Mouse (Mus musculus) kidney, postnatal 0 days (tissue): ENCODE measurements around the gene Zfp398. TPM values are rescaled to one million over a fixed set of nuclear protein-coding genes. Genes with fewer than 3 reads are reported as not detected.

Experiments used
- ATAC-seq: fragments of 200-750 bp; cut with Nextera tagmentation; replicated peaks from 2 replicates; pipeline ENCODE4 v1.8.0; 2017; ENCODE audit warnings: low read depth, moderate number of reproducible peaks, moderate TSS enrichment, moderate library complexity; ENCODE audit not compliant: low FRiP score
- DNase-seq: peaks from one replicate; pipeline ENCODE4 v3.0.0-alpha.2; 2016; ENCODE audit warnings: low spot score
- H3K27ac ChIP-seq: fragments of 300-500 bp; sonication (generic); 2 replicates; pipeline ENCODE4 v1.5.1; 2014; ENCODE audit warnings: mild to moderate bottlenecking
- H3K27me3 ChIP-seq: fragments of 300-500 bp; sonication (generic); 2 replicates; pipeline ENCODE4 v1.6.1; 2014; ENCODE audit warnings: low read length, mixed read lengths; ENCODE audit not compliant: insufficient read depth
- H3K36me3 ChIP-seq: fragments of 300-500 bp; sonication (generic); 2 replicates; pipeline ENCODE4 v1.6.1; 2014; ENCODE audit warnings: low read length, mixed read lengths; ENCODE audit not compliant: insufficient read depth
- H3K4me1 ChIP-seq: fragments of 300-500 bp; sonication (generic); replicated peaks from 2 replicates; pipeline ENCODE4 v1.6.1; 2014; ENCODE audit warnings: antibody characterized with exemption, low read length, mixed read lengths; ENCODE audit not compliant: insufficient read depth
- H3K4me2 ChIP-seq: fragments of 300-500 bp; sonication (generic); 2 replicates; pipeline ENCODE4 v1.6.1; 2014; ENCODE audit warnings: mild to moderate bottlenecking, low read length, moderate library complexity, mixed read lengths
- H3K4me3 ChIP-seq: fragments of 300-500 bp; sonication (generic); replicated peaks from 2 replicates; pipeline ENCODE4 v1.5.1; 2014; ENCODE audit warnings: low read depth, low read length
- H3K9ac ChIP-seq: fragments of 300-500 bp; sonication (generic); 2 replicates; pipeline ENCODE4 v1.6.1; 2014; ENCODE audit warnings: low read depth, low read length
- H3K9me3 ChIP-seq: fragments of 300-500 bp; sonication (generic); replicated peaks from 2 replicates; pipeline ENCODE4 v1.6.1; 2016; ENCODE audit warnings: low read length, inconsistent platforms, mixed read lengths
- CTCF ChIP-seq: IDR thresholded peaks from 2 replicates; pipeline ENCODE4 v1.5.1; 2016; ENCODE audit warnings: antibody characterized with exemption, low read depth, mild to moderate bottlenecking, moderate library complexity
- WGBS: fragments of 180-500 bp; shearing (Covaris S2); extraction: QIAGEN DNeasy Blood & Tissue Kit; methylation state at CpG from one replicate; pipeline ENCODE4 v1.1.7; 2014; 5-methylcytosine and 5-hydroxymethylcytosine counted together
- polyA plus RNA-seq: library from polyadenylated mRNA; unstranded; fragments of >200 nt; fragmentation: Nextera tagmentation; extraction: Ambion mirVana; gene quantifications from 2 replicates; pipeline ENCODE4 v1.2.1, GENCODE M21; 2015

Gene Zfp398
- polyA plus RNA-seq, 1 experiment from 2014 or later = 6.7 TPM

GRCm38 (mm10) chr6:47878593-47878992 lies 43.1 kb downstream of the Zfp398 start:
- peak overlapping the region; percentile 95 for H3K9ac ChIP-seq
- H3K4me1 ChIP-seq = peaks cover 12% of the 10 kb centered on the region; the same call in 1 of the 2 replicates
- H3K36me3 ChIP-seq = peaks cover 23% of the 10 kb centered on the region
- no peak for ATAC-seq
- H3K4me3 ChIP-seq = peak overlapping the region; percentile 92
- H3K27me3 ChIP-seq = no peaks in the 10 kb centered on the region
- H3K9me3 ChIP-seq = no peaks in the 10 kb centered on the region
- DNase-seq = no peak
- 40% methylated on average over 3 of the region's 3 CpGs for WGBS
- H3K4me2 ChIP-seq = peak overlapping the region; percentile 69
- peak overlapping the region; percentile 98; the same call in 1 of the 2 replicates for H3K27ac ChIP-seq
- no peak for TF ChIP-seq CTCF

GRCm38 (mm10) chr6:47879049-47879716 lies 43.7 kb downstream of the Zfp398 start:
- Histone ChIP-seq H3K9me3 (no peaks in the 10 kb centered on the region), H3K27ac (no peak overlapping the region), H3K9ac (peak overlapping the region; percentile 95), H3K27me3 (no peaks in the 10 kb centered on the region), H3K4me3 (no peak overlapping the region), H3K4me1 (peaks cover 12% of the 10 kb centered on the region; the same call in 1 of the 2 replicates), H3K36me3 (peaks cover 29% of the 10 kb centered on the region), H3K4me2 (peak overlapping the region; percentile 69)
- DNase-seq (no peak), ATAC-seq (no peak)
- no peak for TF ChIP-seq CTCF
- 58% methylated on average over 4 of the region's 4 CpGs for WGBS

- Histone ChIP-seq H3K9ac (0 out of 2 replicates have a peak overlapping the region, but pooled peaks have one; percentile 18), H3K27me3 (no peaks in the 10 kb centered on the region), H3K27ac (no peak overlapping the region), H3K4me1 (peaks cover 12% of the 10 kb centered on the region; the same call in 1 of the 2 replicates), H3K36me3 (peaks cover 36% of the 10 kb centered on the region), H3K4me2 (no peak overlapping the region), H3K9me3 (no peaks in the 10 kb centered on the region), H3K4me3 (no peak overlapping the region)
- WGBS = 90% methylated on average over 10 of the region's 10 CpGs
- no peak for TF ChIP-seq CTCF
- DNase-seq (no peak), ATAC-seq (no peak)
These were observed 44.7 kb downstream of the Zfp398 start for GRCm38 (mm10) chr6:47880166-47880565.

- WGBS = 85% methylated on average over 8 of the region's 8 CpGs
- Histone ChIP-seq H3K4me2 (no peak overlapping the region), H3K27me3 (no peaks in the 10 kb centered on the region), H3K9ac (no peak overlapping the region), H3K4me1 (no peaks in the 10 kb centered on the region), H3K4me3 (no peak overlapping the region), H3K36me3 (peaks cover 44% of the 10 kb centered on the region), H3K9me3 (no peaks in the 10 kb centered on the region), H3K27ac (no peak overlapping the region)
- no peak for TF ChIP-seq CTCF
- no peak for DNase-seq
- ATAC-seq = no peak
These were observed 53.4 kb downstream of the Zfp398 start for GRCm38 (mm10) chr6:47888812-47889383.

GRCm38 (mm10) chr6:47899416-47899815 lies 64.0 kb downstream of the Zfp398 start:
- H3K9ac ChIP-seq = no peak overlapping the region
- no peak for DNase-seq
- no peaks in the 10 kb centered on the region for H3K4me1 ChIP-seq
- no peaks in the 10 kb centered on the region for H3K27me3 ChIP-seq
- H3K9me3 ChIP-seq = no peaks in the 10 kb centered on the region
- 86% methylated on average over 6 of the region's 6 CpGs for WGBS
- no peak for ATAC-seq
- no peak overlapping the region for H3K27ac ChIP-seq
- no peak overlapping the region for H3K4me3 ChIP-seq
- H3K36me3 ChIP-seq = peaks cover 34% of the 10 kb centered on the region
- no peak for TF ChIP-seq CTCF
- H3K4me2 ChIP-seq = no peak overlapping the region

- Histone ChIP-seq H3K27ac (no peak overlapping the region), H3K4me3 (no peak overlapping the region), H3K9ac (no peak overlapping the region), H3K4me1 (no peaks in the 10 kb centered on the region), H3K9me3 (no peaks in the 10 kb centered on the region), H3K27me3 (no peaks in the 10 kb centered on the region), H3K36me3 (peaks cover 45% of the 10 kb centered on the region), H3K4me2 (no peak overlapping the region)
- TF ChIP-seq CTCF = no peak
- DNase-seq = no peak
- WGBS = 77% methylated on average over 4 of the region's 4 CpGs
- no peak for ATAC-seq
These were observed 68.1 kb downstream of the Zfp398 start for GRCm38 (mm10) chr6:47903587-47903986.
